Mouse (Mus musculus) MEL (cell line): ENCODE results near the gene Stk4. TPM values are rescaled to one million over a fixed set of nuclear protein-coding genes. Genes with fewer than 3 reads are reported as not detected.

Experiments used
- DNase-seq: peaks from one replicate; pipeline ENCODE4 v3.0.0; 2011; ENCODE audit warnings: low read depth, low spot score
- H3K27ac ChIP-seq: 2 replicates; pipeline ENCODE4 v1.5.1; 2012; ENCODE audit warnings: low read depth, mild to moderate bottlenecking, control low read depth, low read length, moderate library complexity; ENCODE audit not compliant: control insufficient read depth
- H3K27me3 ChIP-seq, 2 experiments: fragments of 150-350 bp in 1 of 2; sonication (generic) in 1 of 2; 2 replicates each; pipeline ENCODE4 v1.6.1; 2012; ENCODE audit warnings: low read length in 2 of 2, mild to moderate bottlenecking in 2 of 2, improper control_type of control experiment in 1 of 2, moderate library complexity in 1 of 2; ENCODE audit not compliant: insufficient read depth in 2 of 2, control insufficient read depth in 1 of 2
- H3K36me3 ChIP-seq, 2 experiments: 2 replicates each; pipeline ENCODE4 v1.6.1; 2012 to 2014; ENCODE audit warnings: low read length in 2 of 2, improper control_type of control experiment in 1 of 2, inconsistent platforms in 1 of 2, mild to moderate bottlenecking in 1 of 2; ENCODE audit not compliant: insufficient read depth in 2 of 2, control insufficient read depth in 1 of 2
- H3K4me1 ChIP-seq, 2 experiments: fragments of 150-350 bp in 1 of 2; sonication (generic) in 1 of 2; 2 replicates each; pipeline ENCODE4 v1.6.1; 2012; ENCODE audit warnings: low read length in 2 of 2, improper control_type of control experiment in 1 of 2, mild to moderate bottlenecking in 1 of 2; ENCODE audit not compliant: insufficient read depth in 2 of 2, control insufficient read depth in 1 of 2
- H3K4me3 ChIP-seq, 2 experiments: fragments of 150-350 bp in 1 of 2; sonication (generic) in 1 of 2; 2 replicates each; pipeline ENCODE4 v1.5.1; 2012; ENCODE audit warnings: low read depth in 2 of 2, low read length in 2 of 2, mild to moderate bottlenecking in 2 of 2, moderate library complexity in 2 of 2, control low read depth in 1 of 2, improper control_type of control experiment in 1 of 2; ENCODE audit not compliant: control insufficient read depth in 1 of 2, insufficient read depth in 1 of 2
- H3K79me2 ChIP-seq: 2 replicates; pipeline ENCODE4 v1.6.1; 2012; ENCODE audit warnings: mild to moderate bottlenecking, low read length, moderate library complexity; ENCODE audit not compliant: control insufficient read depth, poor library complexity, insufficient read depth
- H3K9ac ChIP-seq: 2 replicates; pipeline ENCODE4 v1.6.1; 2012; ENCODE audit warnings: low read depth, mild to moderate bottlenecking, control low read depth, low read length, moderate library complexity; ENCODE audit not compliant: control insufficient read depth, poor library complexity, severe bottlenecking
- H3K9me3 ChIP-seq: fragments of 150-350 bp; sonication (generic); replicated peaks from 2 replicates; pipeline ENCODE4 v1.6.1; 2012; ENCODE audit warnings: mild to moderate bottlenecking, low read length, improper control_type of control experiment, moderate library complexity; ENCODE audit not compliant: insufficient read depth
- BHLHE40 ChIP-seq: IDR thresholded peaks from 2 replicates; pipeline ENCODE4 v1.6.1; 2012; ENCODE audit warnings: low read depth, mild to moderate bottlenecking, inconsistent platforms, low read length, improper control_type of control experiment, borderline replicate concordance
- CHD1 ChIP-seq: IDR thresholded peaks from 2 replicates; pipeline ENCODE4 v1.6.1; 2012; ENCODE audit warnings: low read depth, mild to moderate bottlenecking, inconsistent platforms, low read length, improper control_type of control experiment
- CHD2 ChIP-seq: IDR thresholded peaks from 2 replicates; pipeline ENCODE4 v1.6.1; 2011; ENCODE audit warnings: low read length, improper control_type of control experiment
- CTCF ChIP-seq, 3 experiments: IDR thresholded peaks in 2 of 3; conservative IDR thresholded peaks in 1 of 3; 2 replicates each; pipeline ENCODE4 v1.5.1; 2011 to 2012; ENCODE audit warnings: low read length in 3 of 3, low read depth in 2 of 3, mild to moderate bottlenecking in 2 of 3, improper control_type of control experiment in 1 of 3, inconsistent platforms in 1 of 3, mixed read lengths in 1 of 3, moderate library complexity in 1 of 3; ENCODE audit not compliant: control insufficient read depth in 1 of 3, insufficient read depth in 1 of 3, poor library complexity in 1 of 3, severe bottlenecking in 1 of 3
- E2F4 ChIP-seq: IDR thresholded peaks from 2 replicates; pipeline ENCODE4 v1.6.1; 2011; ENCODE audit warnings: low read depth, low read length, improper control_type of control experiment, borderline replicate concordance
- EP300 ChIP-seq, 2 experiments: IDR thresholded peaks; 2 replicates each; pipeline ENCODE4 v1.6.1; 2011; ENCODE audit warnings: improper control_type of control experiment in 2 of 2, low read length in 2 of 2, low read depth in 1 of 2, mild to moderate bottlenecking in 1 of 2
- GATA1 ChIP-seq: IDR thresholded peaks from 2 replicates; pipeline ENCODE4 v1.6.1; 2011; ENCODE audit warnings: low read depth, low read length, improper control_type of control experiment
- KAT2A ChIP-seq: conservative IDR thresholded peaks from 2 replicates; pipeline ENCODE4 v1.6.1; 2012; ENCODE audit warnings: low read depth, low read length, improper control_type of control experiment, inconsistent platforms
- MAFK ChIP-seq: IDR thresholded peaks from 2 replicates; pipeline ENCODE4 v1.6.1; 2011; ENCODE audit warnings: low read depth, mild to moderate bottlenecking, low read length, improper control_type of control experiment, borderline replicate concordance
- MAX ChIP-seq: IDR thresholded peaks from 2 replicates; pipeline ENCODE4 v1.6.1; 2011; ENCODE audit warnings: low read length, improper control_type of control experiment
- MXI1 ChIP-seq: IDR thresholded peaks from 2 replicates; pipeline ENCODE4 v1.6.1; 2011; ENCODE audit warnings: mild to moderate bottlenecking, low read depth, low read length, improper control_type of control experiment
- MYB ChIP-seq: IDR thresholded peaks from 2 replicates; pipeline ENCODE4 v1.6.1; 2011; ENCODE audit warnings: mild to moderate bottlenecking, low read depth, low read length, improper control_type of control experiment
- MYC ChIP-seq: IDR thresholded peaks from 2 replicates; pipeline ENCODE4 v1.6.1; 2011; ENCODE audit warnings: low read depth, mild to moderate bottlenecking, low read length, improper control_type of control experiment, moderate library complexity
- POLR2A ChIP-seq, 2 experiments: IDR thresholded peaks; 2 replicates each; pipeline ENCODE4 v1.6.1; 2011 to 2012; ENCODE audit warnings: low read length in 2 of 2, mild to moderate bottlenecking in 2 of 2, control low read depth in 1 of 2, improper control_type of control experiment in 1 of 2, low read depth in 1 of 2, moderate library complexity in 1 of 2; ENCODE audit not compliant: control insufficient read depth in 1 of 2, insufficient read depth in 1 of 2, poor library complexity in 1 of 2
- RAD21 ChIP-seq: IDR thresholded peaks from 2 replicates; pipeline ENCODE4 v1.6.1; 2011; ENCODE audit warnings: mild to moderate bottlenecking, low read depth, low read length, improper control_type of control experiment
- RCOR1 ChIP-seq: IDR thresholded peaks from 2 replicates; pipeline ENCODE4 v1.6.1; 2012; ENCODE audit warnings: low read depth, mild to moderate bottlenecking, inconsistent platforms, low read length, improper control_type of control experiment
- SIN3A ChIP-seq: IDR thresholded peaks from 2 replicates; pipeline ENCODE4 v1.6.1; 2012; ENCODE audit warnings: low read length, improper control_type of control experiment, inconsistent platforms
- UBTF ChIP-seq: IDR thresholded peaks from 2 replicates; pipeline ENCODE4 v1.6.1; 2012; ENCODE audit warnings: low read depth, mild to moderate bottlenecking, inconsistent platforms, low read length, improper control_type of control experiment, moderate library complexity, borderline replicate concordance; ENCODE audit not compliant: insufficient read depth
- USF1 ChIP-seq: IDR thresholded peaks from 2 replicates; pipeline ENCODE4 v1.6.1; 2014; ENCODE audit warnings: low read depth, mild to moderate bottlenecking, inconsistent platforms, low read length, improper control_type of control experiment, moderate library complexity
- USF2 ChIP-seq, 2 experiments: IDR thresholded peaks; 2 replicates each; pipeline ENCODE4 v1.6.1; 2011 to 2012; ENCODE audit warnings: improper control_type of control experiment in 2 of 2, low read length in 2 of 2, borderline replicate concordance in 1 of 2, inconsistent platforms in 1 of 2, low read depth in 1 of 2, mild to moderate bottlenecking in 1 of 2; ENCODE audit not compliant: insufficient read depth in 1 of 2
- ZC3H11A ChIP-seq: IDR thresholded peaks from 2 replicates; pipeline ENCODE4 v1.6.1; 2012; ENCODE audit warnings: low read depth, mild to moderate bottlenecking, inconsistent platforms, low read length, improper control_type of control experiment
- ZKSCAN1 ChIP-seq: IDR thresholded peaks from 2 replicates; pipeline ENCODE4 v1.6.1; 2012; ENCODE audit warnings: low read depth, mild to moderate bottlenecking, inconsistent platforms, low read length, improper control_type of control experiment, moderate library complexity
- ZMIZ1 ChIP-seq: IDR thresholded peaks from 2 replicates; pipeline ENCODE4 v1.6.1; 2012; ENCODE audit warnings: low read depth, mild to moderate bottlenecking, inconsistent platforms, low read length, improper control_type of control experiment, moderate library complexity
- ZNF384 ChIP-seq: IDR thresholded peaks from 2 replicates; pipeline ENCODE4 v1.6.1; 2012; ENCODE audit warnings: low read depth, mild to moderate bottlenecking, inconsistent platforms, low read length, improper control_type of control experiment
- polyA plus RNA-seq, 2 experiments: library from polyadenylated mRNA; stranded (reverse) in 1 of 2; unstranded in 1 of 2; fragments of >175 nt in 1 of 2; fragments of >200 nt in 1 of 2; gene quantifications; 2 replicates each; pipeline versions ENCODE4 v1.2.1 to v1.2.4; 2012; ENCODE audit warnings: low replicate concordance in 2 of 2, low read depth in 1 of 2; ENCODE audit not compliant: insufficient read length in 2 of 2, insufficient read depth in 1 of 2, missing spikeins in 1 of 2
- total RNA-seq: library from RNA; depleted of rRNA; stranded (reverse); fragments of 300-350 nt; gene quantifications from 2 replicates; pipeline ENCODE4 v1.2.3, GENCODE M21; 2012

Gene Stk4
- total and polyA plus RNA-seq, 3 experiments: 46.8 to 56.1 TPM; not detected in 1

DNA sequence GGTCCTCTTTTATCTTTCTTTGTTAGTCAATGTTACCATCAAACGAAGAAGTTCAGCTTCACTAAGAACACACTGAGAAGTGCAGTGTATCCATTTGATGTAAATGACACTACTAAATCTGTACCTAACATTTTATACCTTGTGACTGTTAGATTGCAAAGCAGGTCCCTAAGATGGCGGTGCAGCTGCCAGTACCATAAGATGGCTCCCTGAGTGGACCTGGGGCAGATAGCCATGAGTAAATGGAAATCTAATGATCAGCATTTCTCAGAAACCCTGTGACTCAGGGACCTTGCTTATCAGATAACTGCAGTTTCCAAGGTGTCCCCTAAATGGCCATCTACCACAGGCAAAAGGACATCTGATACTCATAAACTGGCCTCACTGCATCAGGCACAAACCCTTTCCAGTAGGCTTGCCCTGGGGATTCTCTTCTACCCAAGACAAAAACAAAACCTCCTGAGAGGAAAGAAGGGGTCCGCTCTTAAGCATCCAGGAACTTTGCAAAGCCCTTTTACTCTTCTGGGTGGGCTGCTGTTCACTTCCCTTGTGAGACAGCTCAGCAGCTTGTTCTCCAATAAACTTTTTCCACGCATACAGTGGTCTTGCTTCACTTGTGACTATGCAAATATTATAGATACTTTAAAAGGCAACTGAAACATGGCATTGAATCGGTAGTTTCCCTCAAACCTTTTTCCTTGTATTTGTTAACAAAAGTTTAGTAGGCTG lies 126.0 kb downstream of the Stk4 start:
- Histone ChIP-seq H3K27ac (no peak overlapping the region), H3K4me3 (no peak overlapping the region), H3K9me3 (no peaks in the 10 kb centered on the region), H3K4me1 (no peaks in the 10 kb centered on the region)
- TF ChIP-seq MYB (no peak), MYC (no peak), ZC3H11A (no peak), ZNF384 (no peak), UBTF (no peak), CHD1 (no peak), POLR2A (IDR thresholded peaks at IDR 0.05; ENCODE audit: control insufficient read depth in 1 of 2, insufficient read depth in 1 of 2, low read depth in 1 of 2, low read length in 2 of 2, poor library complexity in 1 of 2) (no peak), ZKSCAN1 (no peak), ZMIZ1 (no peak), RAD21 (no peak), SIN3A (no peak), KAT2A (no peak)
- TF ChIP-seq, all 39 proteins: peak for 0
- Histone ChIP-seq H3K79me2 (no peaks in the 10 kb centered on the region), H3K36me3 (no peaks in the 10 kb centered on the region), H3K27me3 (peaks cover 8 to 13% of the 10 kb centered on the region in 2 experiments), H3K9ac (no peak overlapping the region)
- no peak for DNase-seq

DNA sequence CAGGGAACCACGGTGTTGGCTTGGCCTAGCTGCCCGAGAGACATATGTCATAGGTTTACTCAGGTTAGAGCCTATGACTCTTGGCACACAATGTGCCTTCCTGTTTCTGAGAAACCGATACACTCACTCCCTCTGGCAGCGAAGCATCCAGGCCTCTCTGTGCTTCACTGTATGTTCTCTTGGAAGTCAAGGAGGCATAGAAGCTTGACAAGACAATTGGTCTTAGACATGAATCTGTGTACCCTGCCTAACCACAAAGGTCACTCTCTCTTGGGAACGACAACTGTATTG lies 126.5 kb downstream of the Stk4 start:
- Histone ChIP-seq H3K4me3 (no peak overlapping the region), H3K36me3 (no peaks in the 10 kb centered on the region), H3K27ac (no peak overlapping the region), H3K9me3 (no peaks in the 10 kb centered on the region), H3K4me1 (no peaks in the 10 kb centered on the region), H3K79me2 (no peaks in the 10 kb centered on the region), H3K27me3 (peaks cover 8 to 13% of the 10 kb centered on the region in 2 experiments), H3K9ac (no peak overlapping the region)
- DNase-seq: no peak
- TF ChIP-seq USF1 (no peak), RCOR1 (no peak), GATA1 (no peak), EP300 (IDR thresholded peaks at IDR 0.05; ENCODE audit: low read depth in 1 of 2, low read length in 2 of 2) (no peak), E2F4 (no peak), ZKSCAN1 (no peak), MAFK (no peak), MXI1 (no peak), CHD2 (no peak), USF2 (IDR thresholded peaks at IDR 0.05; ENCODE audit: borderline replicate concordance in 1 of 2, insufficient read depth in 1 of 2, low read depth in 1 of 2, low read length in 2 of 2) (no peak), BHLHE40 (no peak), MYC (no peak), CTCF (IDR thresholded peaks at IDR 0.05 in 2 of 3, conservative IDR thresholded peaks at IDR 0.05 in 1 of 3; ENCODE audit: control insufficient read depth in 1 of 3, insufficient read depth in 1 of 3, low read depth in 2 of 3, low read length in 3 of 3, poor library complexity in 1 of 3, severe bottlenecking in 1 of 3) (no peak), MAX (no peak)
